Mouse (Mus musculus): ENCODE results near the gene Bcar1. TPM values are rescaled to one million over a fixed set of nuclear protein-coding genes. Genes with fewer than 3 reads are reported as not detected.

Gene Bcar1
- total RNA-seq, 1 experiment = 72.6 TPM

GRCm38 (mm10) chr8:111713291-111713690 is 30.3 kb downstream of the Bcar1 start:
- H3K9me3 ChIP-seq (ENCODE audit: control insufficient read depth, insufficient read depth, low read depth, low read length) = no peaks in the 10 kb centered on the region
- no peak overlapping the region for H3K4me3 ChIP-seq (ENCODE audit: insufficient read depth in 1 of 2, low read depth in 1 of 2, low read length in 2 of 2, poor library complexity in 1 of 2, severe bottlenecking in 1 of 2)
- peaks cover 6 to 17% of the 10 kb centered on the region in 2 experiments; a peak in 2 of 4 replicates for H3K4me1 ChIP-seq (ENCODE audit: control insufficient read depth in 2 of 2, insufficient read depth in 2 of 2, low read length in 2 of 2, poor library complexity in 1 of 2)
- no peak overlapping the region for H3K27ac ChIP-seq (ENCODE audit: insufficient read depth, low read depth, low read length, poor library complexity, severe bottlenecking)
- no peak overlapping the region for H3K9ac ChIP-seq (ENCODE audit: insufficient read depth, low read depth, low read length, poor library complexity, severe bottlenecking)
- no peak for DNase-seq (ENCODE audit: low read depth, low spot score)
- in situ Hi-C loops (cut with MboI; ENCODE audit: low sequenced_read_pairs in 2 of 2, unreplicated experiment in 2 of 2) = no loop called here
- TF ChIP-seq CHD2 (IDR thresholded peaks at IDR 0.05; ENCODE audit: low read depth, low read length) (no peak), ZC3H11A (IDR thresholded peaks at IDR 0.05; ENCODE audit: borderline replicate concordance, low read depth, low read length) (no peak)
- H3K36me3 ChIP-seq (ENCODE audit: control insufficient read depth, insufficient read depth, low read length, poor library complexity, severe bottlenecking) = peaks cover 57% of the 10 kb centered on the region

GRCm38 (mm10) chr8:111712588-111712987 is 31.0 kb downstream of the Bcar1 start:
- no peak overlapping the region for H3K27ac ChIP-seq (ENCODE audit: insufficient read depth, low read depth, low read length, poor library complexity, severe bottlenecking)
- H3K36me3 ChIP-seq (ENCODE audit: control insufficient read depth, insufficient read depth, low read length, poor library complexity, severe bottlenecking) = peaks cover 55% of the 10 kb centered on the region
- H3K9ac ChIP-seq (ENCODE audit: insufficient read depth, low read depth, low read length, poor library complexity, severe bottlenecking) = no peak overlapping the region
- in situ Hi-C loops (cut with MboI; ENCODE audit: low sequenced_read_pairs in 2 of 2, unreplicated experiment in 2 of 2) = no loop called here
- no peaks in the 10 kb centered on the region for H3K9me3 ChIP-seq (ENCODE audit: control insufficient read depth, insufficient read depth, low read depth, low read length)
- H3K4me3 ChIP-seq (ENCODE audit: insufficient read depth in 1 of 2, low read depth in 1 of 2, low read length in 2 of 2, poor library complexity in 1 of 2, severe bottlenecking in 1 of 2) = no peak overlapping the region
- no peak for DNase-seq (ENCODE audit: low read depth, low spot score)
- peaks cover 3 to 14% of the 10 kb centered on the region in 2 experiments; a peak in 2 of 4 replicates for H3K4me1 ChIP-seq (ENCODE audit: control insufficient read depth in 2 of 2, insufficient read depth in 2 of 2, low read length in 2 of 2, poor library complexity in 1 of 2)
- TF ChIP-seq HCFC1 (IDR thresholded peaks at IDR 0.05; ENCODE audit: borderline replicate concordance, insufficient read depth, low read length) (no peak), ZC3H11A (IDR thresholded peaks at IDR 0.05; ENCODE audit: borderline replicate concordance, low read depth, low read length) (peak; percentile 61; the same call in 1 of the 2 replicates)

- Histone ChIP-seq H3K36me3 (ENCODE audit: control insufficient read depth, insufficient read depth, low read length, poor library complexity, severe bottlenecking) (peaks cover 55% of the 10 kb centered on the region), H3K4me1 (ENCODE audit: control insufficient read depth in 2 of 2, insufficient read depth in 2 of 2, low read length in 2 of 2, poor library complexity in 1 of 2) (peaks cover 1 to 12% of the 10 kb centered on the region in 2 experiments; a peak in 1 of 4 replicates), H3K27ac (ENCODE audit: insufficient read depth, low read depth, low read length, poor library complexity, severe bottlenecking) (no peak overlapping the region), H3K4me3 (ENCODE audit: insufficient read depth in 1 of 2, low read depth in 1 of 2, low read length in 2 of 2, poor library complexity in 1 of 2, severe bottlenecking in 1 of 2) (no peak overlapping the region), H3K9me3 (ENCODE audit: control insufficient read depth, insufficient read depth, low read depth, low read length) (no peaks in the 10 kb centered on the region), H3K9ac (ENCODE audit: insufficient read depth, low read depth, low read length, poor library complexity, severe bottlenecking) (no peak overlapping the region)
- no peak for DNase-seq (ENCODE audit: low read depth, low spot score)
- in situ Hi-C loops (cut with MboI; ENCODE audit: low sequenced_read_pairs in 2 of 2, unreplicated experiment in 2 of 2) = no loop called here
- TF ChIP-seq CHD2 (IDR thresholded peaks at IDR 0.05; ENCODE audit: low read depth, low read length) = no peak
- TF ChIP-seq ZNF384 (IDR thresholded peaks at IDR 0.05; ENCODE audit: low read depth, low read length) = no peak
- TF ChIP-seq ZC3H11A (IDR thresholded peaks at IDR 0.05; ENCODE audit: borderline replicate concordance, low read depth, low read length) = no peak
- TF ChIP-seq HCFC1 (IDR thresholded peaks at IDR 0.05; ENCODE audit: borderline replicate concordance, insufficient read depth, low read length) = no peak
- TF ChIP-seq MAFK (IDR thresholded peaks at IDR 0.05; ENCODE audit: insufficient read depth, low read depth, low read length) = no peak
These were observed 31.5 kb downstream of the Bcar1 start for GRCm38 (mm10) chr8:111712135-111712534.

- Histone ChIP-seq H3K27ac (ENCODE audit: insufficient read depth, low read depth, low read length, poor library complexity, severe bottlenecking) (no peak overlapping the region), H3K36me3 (ENCODE audit: control insufficient read depth, insufficient read depth, low read length, poor library complexity, severe bottlenecking) (peaks cover 53% of the 10 kb centered on the region), H3K9me3 (ENCODE audit: control insufficient read depth, insufficient read depth, low read depth, low read length) (no peaks in the 10 kb centered on the region), H3K4me1 (ENCODE audit: control insufficient read depth in 2 of 2, insufficient read depth in 2 of 2, low read length in 2 of 2, poor library complexity in 1 of 2) (peaks cover 1 to 14% of the 10 kb centered on the region in 2 experiments; a peak in 1 of 4 replicates), H3K9ac (ENCODE audit: insufficient read depth, low read depth, low read length, poor library complexity, severe bottlenecking) (no peak overlapping the region), H3K4me3 (ENCODE audit: insufficient read depth in 1 of 2, low read depth in 1 of 2, low read length in 2 of 2, poor library complexity in 1 of 2, severe bottlenecking in 1 of 2) (no peak overlapping the region)
- in situ Hi-C loops (cut with MboI; ENCODE audit: low sequenced_read_pairs in 2 of 2, unreplicated experiment in 2 of 2) = no loop called here
- TF ChIP-seq ZNF384 (IDR thresholded peaks at IDR 0.05; ENCODE audit: low read depth, low read length) (no peak), ZC3H11A (IDR thresholded peaks at IDR 0.05; ENCODE audit: borderline replicate concordance, low read depth, low read length) (no peak), CHD2 (IDR thresholded peaks at IDR 0.05; ENCODE audit: low read depth, low read length) (no peak), HCFC1 (IDR thresholded peaks at IDR 0.05; ENCODE audit: borderline replicate concordance, insufficient read depth, low read length) (no peak), MAFK (IDR thresholded peaks at IDR 0.05; ENCODE audit: insufficient read depth, low read depth, low read length) (no peak)
- no peak for DNase-seq (ENCODE audit: low read depth, low spot score)
These were observed 32.7 kb downstream of the Bcar1 start for GRCm38 (mm10) chr8:111710777-111711485.

All from ES-E14 (cell line).